Mouse (Mus musculus) cortical plate, adult 2 months (tissue): ENCODE data around the gene Usp21. TPM values are rescaled to one million over a fixed set of nuclear protein-coding genes. Genes with fewer than 3 reads are reported as not detected.

Source experiments
- H3K27ac ChIP-seq: fragments of 200-500 bp; 2 replicates; pipeline ENCODE4 v1.5.1; 2012; ENCODE audit warnings: low read length, control low read depth, inconsistent platforms; ENCODE audit not compliant: insufficient read depth
- H3K4me1 ChIP-seq: fragments of 200-500 bp; 2 replicates; pipeline ENCODE4 v1.6.1; 2011; ENCODE audit warnings: low read length; ENCODE audit not compliant: control insufficient read depth, insufficient read depth
- H3K4me3 ChIP-seq: fragments of 200-500 bp; 2 replicates; pipeline ENCODE4 v1.5.1; 2011; ENCODE audit warnings: mild to moderate bottlenecking, low read length, control low read depth; ENCODE audit not compliant: insufficient read depth
- CTCF ChIP-seq: fragments of 200-500 bp; IDR thresholded peaks from 2 replicates; pipeline ENCODE4 v1.5.1; 2011; ENCODE audit warnings: mild to moderate bottlenecking, control low read depth, low read length; ENCODE audit not compliant: insufficient read depth; ENCODE audit errors: extremely low read depth
- POLR2A ChIP-seq: fragments of 200-500 bp; IDR thresholded peaks from 2 replicates; pipeline ENCODE4 v1.6.1; 2011; ENCODE audit warnings: mild to moderate bottlenecking, low read length, control low read depth; ENCODE audit not compliant: insufficient read depth; ENCODE audit errors: extremely low read depth
- polyA plus RNA-seq: library from polyadenylated mRNA; depleted of rRNA; stranded (reverse); fragments of >200 nt; gene quantifications from 2 replicates; pipeline ENCODE4 v1.2.3, GENCODE M21; 2012

Gene Usp21
- polyA plus RNA-seq, 1 experiment, result 70.2 TPM

DNA sequence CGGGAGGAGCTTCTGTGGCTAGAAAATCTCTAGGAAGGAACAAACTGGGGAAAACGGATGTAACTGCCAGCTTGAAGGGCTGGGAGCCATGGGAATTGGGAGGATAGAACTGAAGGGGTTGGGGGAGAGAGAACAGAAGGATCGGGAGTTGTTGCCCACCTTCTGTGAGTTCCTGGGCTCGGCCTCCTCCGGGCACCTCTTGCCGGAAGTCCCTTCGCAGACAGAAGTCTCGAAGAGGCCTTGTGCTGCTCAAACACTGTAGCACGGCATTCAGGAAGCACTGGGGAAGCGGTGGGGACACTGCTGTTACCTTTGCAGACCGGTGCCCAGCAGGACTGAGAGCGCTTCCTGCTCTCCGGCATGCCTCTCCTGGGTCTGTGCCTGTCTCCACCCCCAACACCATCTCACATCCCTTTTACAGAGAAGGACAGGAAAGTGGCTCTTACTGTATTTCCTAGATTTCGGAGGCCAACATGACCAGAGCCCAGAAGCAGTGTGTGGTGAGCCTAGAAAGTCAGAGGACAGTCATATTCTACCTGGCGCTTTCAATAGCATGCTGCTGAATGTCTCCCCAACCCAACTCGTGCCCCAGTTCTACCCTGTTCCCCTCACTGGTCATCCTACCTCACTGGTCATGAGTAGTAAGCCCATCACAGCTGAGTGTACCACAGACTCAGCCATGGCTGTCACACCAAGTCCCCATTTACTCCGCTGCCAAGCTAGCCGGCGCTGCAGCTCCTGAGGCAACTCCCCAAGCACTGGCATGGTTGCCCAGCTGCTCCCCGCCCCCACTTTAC is 2.5 kb downstream of the Usp21 start:
- H3K4me3 ChIP-seq, result no peak overlapping the region; the same call in 1 of the 2 replicates
- no peak overlapping the region for H3K27ac ChIP-seq
- H3K4me1 ChIP-seq, result peaks cover 4% of the 10 kb centered on the region; the same call in 1 of the 2 replicates
- TF ChIP-seq POLR2A (no peak; the same call in 1 of the 2 replicates), CTCF (no peak)

DNA sequence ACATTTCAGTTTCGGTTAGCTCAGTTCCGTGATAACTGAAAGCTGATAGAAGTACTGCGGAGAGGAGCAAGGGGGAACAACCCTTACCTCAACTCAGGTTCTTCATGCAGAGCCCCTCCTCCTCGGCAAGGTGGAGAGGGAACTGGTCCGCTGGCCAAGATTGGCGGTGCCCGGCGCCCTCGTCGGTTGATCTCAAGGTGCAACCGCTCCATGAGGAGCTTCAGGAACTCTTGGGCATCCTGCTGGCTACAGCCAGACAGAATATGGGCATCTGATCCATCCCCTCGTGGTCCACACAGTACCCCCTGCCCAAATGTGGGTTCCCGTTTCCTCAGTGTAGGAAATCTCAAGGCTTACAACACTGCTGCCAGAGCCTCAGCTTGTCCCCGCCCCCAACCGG is 3.3 kb downstream of the Usp21 start:
- no peak overlapping the region for H3K27ac ChIP-seq
- TF ChIP-seq POLR2A, result no peak
- no peak for TF ChIP-seq CTCF
- H3K4me3 ChIP-seq, result no peak overlapping the region
- H3K4me1 ChIP-seq, result peaks cover 4% of the 10 kb centered on the region; the same call in 1 of the 2 replicates

DNA sequence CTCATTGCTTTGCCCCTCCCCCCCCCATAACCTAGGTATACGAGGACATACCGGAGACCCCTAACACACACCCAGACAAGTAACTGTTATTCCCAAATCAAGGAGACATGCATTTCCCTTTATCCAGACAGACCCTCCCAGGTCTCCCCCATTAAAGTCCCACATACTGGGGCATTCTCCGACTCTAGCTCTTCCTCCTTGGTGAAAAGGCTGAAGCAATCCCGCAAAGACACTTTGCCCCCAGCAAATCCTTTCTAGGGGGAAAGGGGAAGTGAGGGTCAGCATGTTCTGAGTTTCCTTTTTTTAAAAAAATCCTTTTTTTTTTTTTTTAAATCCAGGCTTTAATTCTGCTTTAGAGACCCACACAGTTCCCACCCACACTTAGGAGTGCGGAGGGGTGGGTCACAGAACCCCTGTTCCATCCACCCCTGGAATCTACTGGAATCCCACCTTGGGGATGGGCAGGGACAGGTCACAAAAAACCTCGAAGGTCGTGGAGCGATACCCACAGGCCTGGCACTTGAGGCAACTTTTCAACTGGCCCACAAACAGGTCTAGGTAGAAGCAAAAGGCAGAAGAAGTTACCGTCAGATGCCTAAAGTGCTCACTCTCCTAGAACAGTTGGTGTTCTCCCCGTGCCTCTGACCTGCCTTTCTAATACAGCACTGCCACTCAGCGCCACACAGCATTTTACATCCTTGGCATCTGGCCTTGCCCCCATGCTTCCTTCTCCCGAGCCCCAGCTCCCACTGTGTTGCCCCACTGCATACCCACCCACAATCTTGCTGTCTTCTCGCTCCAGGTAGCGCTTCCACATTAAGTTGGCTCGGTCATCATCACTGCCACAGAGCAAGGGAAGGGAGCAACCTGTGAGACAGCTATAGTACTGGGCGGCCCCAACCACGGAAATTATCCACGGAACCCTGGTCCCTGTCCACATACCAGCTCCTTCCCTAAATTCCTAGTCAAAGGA is 4.3 kb downstream of the Usp21 start:
- H3K4me3 ChIP-seq, result no peak overlapping the region
- peaks cover 4% of the 10 kb centered on the region; the same call in 1 of the 2 replicates for H3K4me1 ChIP-seq
- no peak for TF ChIP-seq POLR2A
- no peak for TF ChIP-seq CTCF
- H3K27ac ChIP-seq, result no peak overlapping the region

DNA sequence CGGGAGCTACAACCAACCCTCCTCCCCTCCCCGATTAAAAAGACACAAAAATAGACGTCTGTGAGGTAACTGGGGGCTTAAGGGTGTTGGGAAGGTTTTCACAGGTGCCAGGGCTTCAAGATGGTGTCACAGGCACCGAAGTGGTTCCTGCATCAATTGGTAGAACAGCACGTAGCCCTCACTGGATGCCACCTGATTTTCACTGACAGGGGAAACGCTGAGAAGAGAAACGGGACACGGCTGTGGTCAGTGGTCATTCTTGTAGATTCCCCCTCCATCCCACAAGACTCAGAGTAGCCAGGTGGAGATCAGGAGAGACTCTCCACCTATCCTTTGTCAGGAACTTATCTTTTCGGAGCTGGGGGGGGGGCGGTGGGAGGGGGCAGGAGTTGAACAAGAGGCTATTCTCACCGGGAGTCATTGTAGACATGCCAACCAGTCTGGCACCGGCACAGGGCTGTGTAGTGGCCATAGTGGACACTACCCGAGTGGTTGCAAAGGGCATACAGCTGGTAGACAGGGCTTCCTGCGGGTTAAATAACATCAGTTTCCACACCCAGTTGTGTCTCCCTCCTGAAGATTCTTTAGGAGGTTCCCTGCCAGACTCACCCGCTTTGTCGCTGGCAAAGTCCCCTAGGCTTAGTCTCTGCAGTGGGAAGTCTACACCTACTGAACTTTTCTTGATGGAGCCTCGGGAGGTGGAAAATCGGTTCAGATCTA is 5.5 kb downstream of the Usp21 start:
- no peak for TF ChIP-seq POLR2A
- TF ChIP-seq CTCF, result no peak
- Histone ChIP-seq H3K27ac (no peak overlapping the region), H3K4me1 (peaks cover 1% of the 10 kb centered on the region; the same call in 1 of the 2 replicates), H3K4me3 (no peak overlapping the region)

DNA sequence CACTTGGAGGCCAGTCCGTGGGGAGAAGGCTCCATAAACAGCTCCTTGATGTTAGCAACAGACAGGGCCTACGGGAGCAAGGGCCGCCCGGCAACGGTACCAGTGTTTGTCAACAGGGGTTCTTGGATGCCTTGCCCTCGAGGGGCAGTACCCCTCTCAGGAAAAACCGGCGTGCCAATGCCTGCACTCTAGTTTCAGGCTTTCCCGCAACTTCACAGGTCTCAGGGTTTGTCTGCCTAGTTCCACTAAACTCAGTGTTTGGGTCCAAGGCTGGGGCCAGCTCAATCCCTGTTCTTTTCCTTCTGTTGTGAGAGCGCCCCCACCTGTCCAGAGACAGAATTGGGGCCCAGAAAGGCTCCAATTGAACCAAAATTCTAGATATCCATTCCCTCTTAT is 6.3 kb downstream of the Usp21 start:
- Histone ChIP-seq H3K4me3 (peak overlapping the region; percentile 50), H3K27ac (no peak overlapping the region), H3K4me1 (peaks cover 1% of the 10 kb centered on the region; the same call in 1 of the 2 replicates)
- no peak for TF ChIP-seq POLR2A
- peak; percentile 49 for TF ChIP-seq CTCF

DNA sequence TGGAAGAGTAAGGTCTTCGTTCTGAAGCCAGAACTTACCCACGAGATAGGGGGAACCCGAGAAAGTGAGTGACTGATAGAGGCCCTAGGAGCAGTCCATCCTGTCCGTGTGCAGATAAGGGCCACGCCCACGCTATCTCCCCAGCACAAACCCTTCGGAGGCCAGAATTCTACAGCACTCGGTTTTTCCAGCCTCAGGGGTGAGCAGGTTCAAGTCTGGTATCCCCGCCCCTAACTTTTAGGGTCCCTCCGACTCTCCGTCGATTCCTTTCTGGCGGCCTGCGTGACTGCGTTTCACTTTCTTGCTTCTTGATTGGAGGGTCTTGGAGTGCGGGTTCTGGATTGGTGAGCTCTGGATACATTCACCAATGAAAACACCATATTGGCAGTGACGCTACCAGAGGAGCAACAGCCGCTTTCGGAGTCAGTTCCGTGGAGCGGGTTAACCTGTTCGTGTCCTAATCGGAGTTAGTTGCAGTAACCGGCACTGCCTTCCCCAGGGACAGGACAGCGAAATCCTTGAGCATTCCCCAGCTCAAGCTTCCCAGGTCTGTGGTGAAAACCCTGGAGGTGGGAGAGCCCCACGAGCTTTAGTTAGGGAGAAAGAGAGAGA is 6.8 kb downstream of the Usp21 start, which contains the start of gene Ppox:
Gene Ppox (minus strand): TSS at position 271 of the 612 bp plus-strand sequence.
- Histone ChIP-seq H3K4me3 (peak within 1 kb of the TSS; percentile 50), H3K27ac (no peak within 1 kb of the TSS), H3K4me1 (peaks cover 1% of the 10 kb centered on the region; the same call in 1 of the 2 replicates)
- TF ChIP-seq POLR2A, result 0 out of 2 replicates have a peak, but pooled peaks have one; percentile 42
- no peak for TF ChIP-seq CTCF

DNA sequence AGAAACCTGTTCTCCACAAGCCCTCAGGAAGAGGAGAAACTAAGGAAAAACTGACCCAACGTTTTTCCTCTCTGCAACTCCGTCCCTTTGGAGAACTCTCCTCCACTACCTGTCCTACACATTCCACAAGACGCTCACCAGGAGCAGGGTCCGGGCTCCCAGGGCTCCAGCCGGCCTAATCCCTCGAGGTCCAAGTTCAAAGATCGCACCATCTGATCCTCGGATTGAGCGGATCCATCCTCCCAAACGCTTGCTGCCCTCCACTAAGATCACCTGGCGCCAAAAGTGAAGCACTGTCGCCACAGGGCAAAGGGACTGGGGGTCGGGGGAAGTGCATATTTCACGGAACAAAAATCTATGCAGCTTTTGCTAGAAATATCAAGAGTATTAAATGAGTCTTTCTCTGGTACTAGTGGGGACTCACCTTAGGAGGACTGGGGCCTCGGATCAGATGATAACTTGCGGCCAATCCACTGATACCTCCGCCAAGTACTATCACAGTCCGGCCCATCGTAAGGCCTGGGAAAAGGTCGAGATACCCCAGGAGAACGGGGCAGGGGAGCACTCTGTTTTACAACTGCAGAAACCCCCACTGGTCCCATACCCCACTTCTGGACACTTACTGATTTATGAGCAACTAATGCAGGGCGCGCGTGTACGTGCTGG is 7.4 kb downstream of the Usp21 start:
- Histone ChIP-seq H3K4me1 (no peaks in the 10 kb centered on the region), H3K27ac (no peak overlapping the region), H3K4me3 (peak overlapping the region; percentile 50)
- TF ChIP-seq CTCF (no peak), POLR2A (no peak)

DNA sequence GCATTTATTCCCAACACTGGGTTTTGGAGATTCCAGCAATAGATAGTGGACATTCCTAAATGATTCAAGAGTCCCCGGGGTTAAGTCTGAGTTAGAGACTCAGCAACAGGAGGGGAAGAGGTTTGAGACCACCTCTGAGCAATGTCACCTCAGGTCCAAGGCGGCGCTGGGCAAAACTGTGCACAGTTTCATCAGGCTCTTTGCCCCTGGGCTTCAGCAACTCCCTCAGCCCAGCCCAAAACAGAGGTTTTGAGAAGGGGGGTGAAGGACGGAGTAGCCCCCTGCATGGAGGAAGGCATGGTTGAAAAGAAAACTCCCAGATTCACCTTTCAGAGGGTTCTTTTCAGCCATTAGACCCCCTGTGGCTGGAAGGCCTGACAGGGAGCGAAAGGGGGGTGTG is 8.1 kb downstream of the Usp21 start:
- Histone ChIP-seq H3K4me1 (no peaks in the 10 kb centered on the region), H3K4me3 (no peak overlapping the region), H3K27ac (no peak overlapping the region)
- TF ChIP-seq POLR2A, result no peak
- no peak for TF ChIP-seq CTCF
